Mouse (Mus musculus) hindbrain, embryonic 15.5 days (tissue): ENCODE results near the gene Urm1. TPM values are rescaled to one million over a fixed set of nuclear protein-coding genes. Genes with fewer than 3 reads are reported as not detected.
A peak's percentile ranks its signal among the peaks of the same experiment; 100 is the strongest.
"Not testable (repeated sequence)": the region's sequence is repeated elsewhere in the genome, so short reads cannot be mapped to it uniquely, and the experiment has no call there.

Experiments
- ATAC-seq: fragments of 200-750 bp; cut with Nextera tagmentation; 2 replicates; pipeline ENCODE4 v1.8.0; 2017; ENCODE audit warnings: low read depth, moderate number of reproducible peaks, moderate TSS enrichment; ENCODE audit not compliant: low FRiP score
- H3K27ac ChIP-seq: fragments of 300-500 bp; sonication (generic); replicated peaks from 2 replicates; pipeline ENCODE4 v1.5.1; 2015; ENCODE audit warnings: mild to moderate bottlenecking, inconsistent platforms
- H3K27me3 ChIP-seq: fragments of 300-500 bp; sonication (generic); 2 replicates; pipeline ENCODE4 v1.6.1; 2015; ENCODE audit warnings: control low read depth, inconsistent platforms
- H3K36me3 ChIP-seq: fragments of 300-500 bp; sonication (generic); 2 replicates; pipeline ENCODE4 v1.6.1; 2015; ENCODE audit warnings: control low read depth, inconsistent platforms
- H3K4me1 ChIP-seq: fragments of 300-500 bp; sonication (generic); replicated peaks from 2 replicates; pipeline ENCODE4 v1.6.1; 2015; ENCODE audit warnings: control low read depth, inconsistent platforms
- H3K4me2 ChIP-seq: fragments of 300-500 bp; sonication (generic); 2 replicates; pipeline ENCODE4 v1.6.1; 2015; ENCODE audit warnings: moderate library complexity, mild to moderate bottlenecking, inconsistent platforms
- H3K4me3 ChIP-seq: fragments of 300-500 bp; sonication (generic); 2 replicates; pipeline ENCODE4 v1.5.1; 2015; ENCODE audit warnings: mild to moderate bottlenecking, inconsistent platforms
- H3K9ac ChIP-seq: fragments of 300-500 bp; sonication (generic); 2 replicates; pipeline ENCODE4 v1.6.1; 2015; ENCODE audit warnings: inconsistent platforms
- H3K9me3 ChIP-seq: fragments of 300-500 bp; sonication (generic); 2 replicates; pipeline ENCODE4 v1.6.1; 2016; ENCODE audit warnings: control low read depth, inconsistent platforms
- WGBS: fragments of 180-500 bp; shearing (Covaris S2); methylation state at CpG from one replicate; pipeline ENCODE4 v1.1.7; 2015; 5-methylcytosine and 5-hydroxymethylcytosine counted together
- polyA plus RNA-seq: library from polyadenylated mRNA; unstranded; fragments of >200 nt; fragmentation: Nextera tagmentation; extraction: Ambion mirVana; gene quantifications from 2 replicates; pipeline ENCODE4 v1.2.1, GENCODE M21; 2015

The Urm1 gene
- polyA plus RNA-seq: 25.8 and 27.8 TPM in 2 replicates

DNA sequence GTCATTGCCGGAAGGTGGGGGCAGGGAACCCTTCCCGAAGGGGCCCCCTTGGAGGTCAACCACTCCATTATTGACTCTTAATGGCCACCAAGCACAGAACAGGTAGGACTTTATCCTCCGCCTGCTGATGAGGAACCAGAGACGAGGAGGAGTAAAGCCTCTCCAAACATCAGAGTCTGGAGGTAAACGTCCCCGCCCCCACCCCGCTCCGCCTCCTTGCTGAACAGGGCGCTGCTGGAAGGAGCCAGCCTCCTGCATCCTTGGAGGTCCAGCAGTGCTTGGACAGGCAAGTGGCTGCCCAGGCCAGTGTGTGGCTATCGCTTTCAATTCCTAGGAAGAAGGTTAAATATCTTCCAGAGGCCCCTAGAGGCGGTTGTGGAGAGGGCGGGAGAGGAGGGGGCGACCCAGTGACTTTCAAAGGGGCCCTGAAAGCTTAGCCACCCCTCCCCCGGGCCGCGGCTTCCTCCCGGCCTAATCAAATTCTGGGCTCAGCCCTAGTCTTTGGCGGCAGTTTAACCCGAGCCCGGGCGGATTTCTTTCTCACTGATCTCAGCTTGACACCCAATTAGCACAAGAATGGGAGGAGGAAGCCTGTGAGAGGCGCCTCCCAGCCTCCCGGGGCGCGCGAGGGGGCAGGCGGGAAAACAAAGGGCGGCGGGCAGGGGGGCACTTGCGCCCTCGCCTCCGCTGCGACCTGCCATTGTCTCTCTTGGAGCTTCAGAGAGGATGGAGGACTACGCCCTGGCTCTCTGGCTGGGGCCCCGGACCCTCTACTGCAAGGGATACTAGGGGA lies at the start of gene Urm1:
Gene Urm1, plus strand, starts transcription at position 51 of the 793 bp plus-strand sequence.
- H3K4me2 ChIP-seq: peak within 1 kb of the TSS; percentile 84
- H3K27ac ChIP-seq: peak within 1 kb of the TSS; percentile 96
- H3K4me1 ChIP-seq: peaks cover 24% of the 10 kb centered on the region
- H3K36me3 ChIP-seq: peaks cover 17% of the 10 kb centered on the region
- H3K27me3 ChIP-seq: no peaks in the 10 kb centered on the region
- H3K4me3 ChIP-seq: peak within 1 kb of the TSS; percentile 47
- no peaks in the 10 kb centered on the region for H3K9me3 ChIP-seq
- H3K9ac ChIP-seq: peak within 1 kb of the TSS; percentile 59
- peak; percentile 78 for ATAC-seq
- under 1% methylated on average over 35 of the region's 35 CpGs for WGBS

DNA sequence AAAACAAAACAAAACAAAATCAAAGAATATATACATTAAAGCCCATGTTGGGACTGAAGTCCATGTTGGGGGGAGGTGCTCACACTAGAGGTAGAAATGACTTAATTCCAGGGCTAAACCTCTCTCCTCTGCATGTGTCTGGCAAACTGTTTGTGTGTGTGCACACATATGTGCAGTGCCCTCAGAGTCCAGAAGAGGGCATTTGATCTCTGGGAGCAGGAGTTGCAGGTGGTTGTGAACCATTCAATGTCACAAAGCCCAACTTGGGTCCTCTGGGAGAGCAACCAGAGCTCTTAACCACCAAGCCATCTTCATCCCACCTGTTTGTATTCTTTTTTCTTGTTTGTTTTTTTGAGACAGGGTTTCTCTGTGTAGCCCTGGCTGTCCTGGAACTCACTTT lies 49.7 kb upstream of the Urm1 start:
- no peaks in the 10 kb centered on the region for H3K4me1 ChIP-seq
- no peak overlapping the region for H3K9ac ChIP-seq
- no peaks in the 10 kb centered on the region for H3K27me3 ChIP-seq
- no peaks in the 10 kb centered on the region for H3K9me3 ChIP-seq
- ATAC-seq: no peak
- no peaks in the 10 kb centered on the region for H3K36me3 ChIP-seq
- H3K4me3 ChIP-seq: no peak overlapping the region
- no peak overlapping the region for H3K27ac ChIP-seq
- H3K4me2 ChIP-seq: no peak overlapping the region

- Histone ChIP-seq H3K9me3 (no peaks in the 10 kb centered on the region), H3K27me3 (no peaks in the 10 kb centered on the region), H3K36me3 (peaks cover 4% of the 10 kb centered on the region; the same call in 1 of the 2 replicates), H3K27ac (no peak overlapping the region), H3K4me3 (no peak overlapping the region), H3K9ac (no peak overlapping the region), H3K4me2 (no peak overlapping the region), H3K4me1 (no peaks in the 10 kb centered on the region)
- no peak for ATAC-seq
- WGBS: 89% methylated on average over 8 of the region's 8 CpGs
Observed at GRCm38 (mm10) chr2:29771611-29772461, 48.0 kb upstream of the Urm1 start.

GRCm38 (mm10) chr2:29773323-29773722 lies 46.6 kb upstream of the Urm1 start:
- H3K9ac ChIP-seq: no peak overlapping the region
- H3K27ac ChIP-seq: no peak overlapping the region
- no peaks in the 10 kb centered on the region for H3K27me3 ChIP-seq
- 94% methylated on average over 4 of the region's 4 CpGs for WGBS
- H3K4me2 ChIP-seq: no peak overlapping the region
- no peaks in the 10 kb centered on the region for H3K9me3 ChIP-seq
- H3K4me3 ChIP-seq: no peak overlapping the region
- no peaks in the 10 kb centered on the region for H3K4me1 ChIP-seq
- H3K36me3 ChIP-seq: peaks cover 19% of the 10 kb centered on the region
- ATAC-seq: no peak

- H3K36me3 ChIP-seq: peaks cover 86% of the 10 kb centered on the region
- not testable (repeated sequence) for ATAC-seq, H3K9ac ChIP-seq, H3K4me3 ChIP-seq, H3K4me2 ChIP-seq, H3K27me3 ChIP-seq, H3K27ac ChIP-seq, H3K4me1 ChIP-seq, H3K9me3 ChIP-seq
- WGBS: 89% methylated on average over 2 of the region's 2 CpGs
Observed at GRCm38 (mm10) chr2:29781256-29781655, 38.6 kb upstream of the Urm1 start.

- H3K9ac ChIP-seq: no peak overlapping the region
- no peaks in the 10 kb centered on the region for H3K9me3 ChIP-seq
- no peak for ATAC-seq
- no peak overlapping the region for H3K4me2 ChIP-seq
- no peaks in the 10 kb centered on the region for H3K27me3 ChIP-seq
- WGBS: 61% methylated on average over 4 of the region's 4 CpGs
- no peak overlapping the region for H3K27ac ChIP-seq
- H3K4me1 ChIP-seq: peaks cover 17% of the 10 kb centered on the region
- H3K4me3 ChIP-seq: no peak overlapping the region
- peaks cover 58% of the 10 kb centered on the region for H3K36me3 ChIP-seq
Observed at GRCm38 (mm10) chr2:29784290-29784689, 35.6 kb upstream of the Urm1 start.

DNA sequence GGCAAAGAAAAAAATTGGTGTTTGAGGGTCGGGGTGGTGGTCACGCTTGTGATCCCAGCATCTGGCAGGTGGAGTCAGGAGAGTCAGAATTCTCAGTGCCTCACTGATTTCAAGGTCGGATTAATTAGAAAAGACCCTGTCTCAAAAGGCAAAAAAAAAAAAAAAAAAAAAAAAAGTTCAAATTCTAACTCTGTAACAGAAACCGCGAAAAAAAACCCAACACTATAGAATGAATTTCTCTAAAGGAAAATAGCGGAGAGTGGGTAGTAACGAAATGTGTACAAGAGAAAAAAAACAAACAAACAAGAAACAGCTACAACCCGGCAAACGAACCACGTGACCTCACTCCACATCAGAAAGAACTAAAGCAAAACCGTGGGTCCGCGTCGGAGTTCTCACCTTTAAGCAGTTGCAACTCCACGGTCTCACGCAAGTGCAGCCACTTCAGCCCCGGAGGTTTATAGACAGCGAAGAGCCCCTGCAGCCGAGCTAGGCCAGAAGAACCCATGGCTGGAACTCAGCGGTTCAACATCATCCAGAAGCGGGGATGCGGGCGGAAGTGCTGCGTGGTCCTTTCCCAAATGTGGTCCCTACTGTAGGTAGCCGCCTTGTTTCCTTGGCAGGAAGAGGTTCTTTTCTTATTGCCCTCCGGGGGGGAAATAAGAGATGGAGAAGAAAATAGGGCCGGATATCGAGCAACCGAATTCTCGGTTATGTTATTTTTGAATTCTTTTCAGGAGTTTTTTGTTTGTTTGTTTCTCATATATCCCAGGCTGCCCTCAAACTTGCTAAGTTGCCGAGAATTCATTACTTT lies 32.6 kb upstream of the Urm1 start, which contains the start of gene Coq4:
Gene Coq4, plus strand, starts transcription at position 390 of the 814 bp plus-strand sequence.
- Histone ChIP-seq H3K4me3 (peak within 1 kb of the TSS; percentile 64), H3K27ac (peak within 1 kb of the TSS; percentile 80), H3K27me3 (no peaks in the 10 kb centered on the region), H3K4me1 (peaks cover 19% of the 10 kb centered on the region), H3K9me3 (no peaks in the 10 kb centered on the region), H3K9ac (peak within 1 kb of the TSS; percentile 76), H3K4me2 (peak within 1 kb of the TSS; percentile 83), H3K36me3 (peaks cover 57% of the 10 kb centered on the region)
- peak; percentile 82 for ATAC-seq
- WGBS: 1% methylated on average over 31 of the region's 31 CpGs

- H3K9me3 ChIP-seq: no peaks in the 10 kb centered on the region
- H3K27ac ChIP-seq: peak within 1 kb of the TSS; percentile 80
- H3K4me3 ChIP-seq: peak within 1 kb of the TSS; percentile 64
- peaks cover 52% of the 10 kb centered on the region for H3K36me3 ChIP-seq
- H3K27me3 ChIP-seq: no peaks in the 10 kb centered on the region
- peaks cover 19% of the 10 kb centered on the region for H3K4me1 ChIP-seq
- under 1% methylated on average over 45 of the region's 45 CpGs for WGBS
- peak within 1 kb of the TSS; percentile 76 for H3K9ac ChIP-seq
- peak; percentile 87 for ATAC-seq
- peak within 1 kb of the TSS; percentile 83 for H3K4me2 ChIP-seq
Observed at GRCm38 (mm10) chr2:29787937-29788681, 31.8 kb upstream of the Urm1 start, which contains the start of gene Trub2. Gene Trub2 (minus strand): TSS chr2:29788502.

DNA sequence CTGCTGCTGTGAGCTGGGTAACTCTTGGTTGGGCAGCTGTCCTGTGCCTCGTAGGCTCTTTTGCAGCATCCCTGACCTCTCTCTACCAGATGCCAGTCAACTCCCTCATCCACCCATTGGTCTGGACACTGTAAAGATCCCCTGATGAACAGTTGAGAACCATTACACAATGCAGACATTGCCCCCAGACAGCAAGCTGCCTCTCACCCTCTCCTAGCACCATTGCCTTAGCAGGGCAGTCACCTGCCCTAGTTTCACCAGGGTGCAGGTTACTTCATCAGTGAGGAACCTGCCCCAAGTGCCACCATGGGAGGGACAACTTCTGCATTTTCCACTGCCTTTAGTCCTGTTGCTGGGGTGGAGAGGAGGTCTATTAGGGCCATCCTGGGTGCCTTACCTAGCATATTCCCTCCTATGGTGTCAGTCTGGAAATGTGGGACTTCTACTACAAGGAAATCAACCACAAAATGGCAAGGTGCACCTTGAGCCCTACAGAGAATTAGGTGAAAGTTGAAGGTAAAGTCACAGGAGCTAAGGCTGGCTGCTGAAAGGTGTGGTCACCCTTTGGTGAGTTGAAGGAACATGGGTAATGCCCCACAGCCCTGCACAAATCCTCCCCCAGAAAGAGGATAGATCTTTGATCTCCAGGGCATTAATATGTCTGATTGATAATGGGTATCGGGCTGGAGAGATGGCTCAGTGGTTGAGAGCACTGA lies 26.9 kb upstream of the Urm1 start:
- no peak for ATAC-seq
- Histone ChIP-seq H3K4me3 (no peak overlapping the region), H3K9ac (no peak overlapping the region), H3K9me3 (no peaks in the 10 kb centered on the region), H3K4me1 (peaks cover 10% of the 10 kb centered on the region), H3K4me2 (no peak overlapping the region), H3K27ac (no peak overlapping the region), H3K27me3 (no peaks in the 10 kb centered on the region), H3K36me3 (peaks cover 54% of the 10 kb centered on the region)
- 96% methylated on average over 2 of the region's 2 CpGs for WGBS

GRCm38 (mm10) chr2:29802075-29802826 lies 17.6 kb upstream of the Urm1 start, which contains the start of gene Slc27a4:
Gene Slc27a4 (plus strand): TSS chr2:29802634.
- Histone ChIP-seq H3K27me3 (no peaks in the 10 kb centered on the region), H3K9ac (peak within 1 kb of the TSS; percentile 87), H3K36me3 (peaks cover 33% of the 10 kb centered on the region), H3K4me2 (peak within 1 kb of the TSS; percentile 76), H3K4me3 (peak within 1 kb of the TSS; percentile 69), H3K9me3 (no peaks in the 10 kb centered on the region), H3K27ac (peak within 1 kb of the TSS; percentile 91), H3K4me1 (peaks cover 18% of the 10 kb centered on the region)
- ATAC-seq: peak; percentile 97
- WGBS: 5% methylated on average over 28 of the region's 28 CpGs
